Mouse (Mus musculus) spleen, embryonic (tissue): ENCODE data around the gene Alb.

Source experiments
- CTCF ChIA-PET: fragments of 350-600 bp; sonication (Branson Sonifier 250); formaldehyde crosslinking; loops from one replicate; lab custom pipeline; 2022; lab: Charles Lee

Alb gene

GRCm38 (mm10) chr5:90460619-90461018 lies at the start of gene Alb:
TSS of gene Alb (plus strand) at chr5:90460897.
- CTCF ChIA-PET = no interaction called here

- CTCF ChIA-PET = interaction anchor here (0.6 kb wide), 1 partner anchor 225 kb away, joined by 4 read pairs; no protein-coding TSS in a partner anchor
Measured at GRCm38 (mm10) chr5:90414142-90414924, 46.4 kb upstream of the Alb start.

- CTCF ChIA-PET = no interaction called here
Measured at GRCm38 (mm10) chr5:90414925-90415295, 45.8 kb upstream of the Alb start.

GRCm38 (mm10) chr5:90424625-90425024 lies 36.1 kb upstream of the Alb start:
- CTCF ChIA-PET = no interaction called here

- CTCF ChIA-PET = no interaction called here
Measured at GRCm38 (mm10) chr5:90425191-90425590, 35.5 kb upstream of the Alb start.

GRCm38 (mm10) chr5:90431053-90431452 lies 29.6 kb upstream of the Alb start:
- CTCF ChIA-PET = no interaction called here

- CTCF ChIA-PET = no interaction called here
Measured at GRCm38 (mm10) chr5:90439157-90439556, 21.5 kb upstream of the Alb start.

GRCm38 (mm10) chr5:90447577-90447976 lies 13.1 kb upstream of the Alb start:
- CTCF ChIA-PET = no interaction called here

GRCm38 (mm10) chr5:90449961-90450360 lies 10.7 kb upstream of the Alb start:
- CTCF ChIA-PET = no interaction called here

GRCm38 (mm10) chr5:90452711-90453110 lies 8.0 kb upstream of the Alb start:
- CTCF ChIA-PET = interaction anchor here (0.6 kb wide), 1 partner anchor 149 kb away, joined by 3 read pairs; no protein-coding TSS in a partner anchor

- CTCF ChIA-PET = no interaction called here
Measured at GRCm38 (mm10) chr5:90457241-90457640, 3.5 kb upstream of the Alb start.

GRCm38 (mm10) chr5:90458727-90459126 lies 2.0 kb upstream of the Alb start:
- CTCF ChIA-PET = no interaction called here

- CTCF ChIA-PET = interaction anchor here (0.7 kb wide), 1 partner anchor 218 kb away, joined by 5 read pairs; no protein-coding TSS in a partner anchor
Measured at GRCm38 (mm10) chr5:90466806-90467205, 6.1 kb downstream of the Alb start.

- CTCF ChIA-PET = interaction anchor here (0.7 kb wide), 1 partner anchor 217 kb away, joined by 5 read pairs; no protein-coding TSS in a partner anchor
Measured at GRCm38 (mm10) chr5:90467245-90467644, 6.5 kb downstream of the Alb start.

- CTCF ChIA-PET = no interaction called here
Measured at GRCm38 (mm10) chr5:90470836-90471235, 10.1 kb downstream of the Alb start.

GRCm38 (mm10) chr5:90473902-90474301 lies 13.2 kb downstream of the Alb start:
- CTCF ChIA-PET = no interaction called here

GRCm38 (mm10) chr5:90474369-90474768 lies 13.7 kb downstream of the Alb start:
- CTCF ChIA-PET = no interaction called here

GRCm38 (mm10) chr5:90476741-90477140 lies 16.0 kb downstream of the Alb start:
- CTCF ChIA-PET = interaction anchor here (0.7 kb wide), 1 partner anchor 322 kb away, joined by 4 read pairs; no protein-coding TSS in a partner anchor

GRCm38 (mm10) chr5:90477308-90478140 lies 16.8 kb downstream of the Alb start:
- CTCF ChIA-PET = no interaction called here

GRCm38 (mm10) chr5:90478886-90479285 lies 18.2 kb downstream of the Alb start:
- CTCF ChIA-PET = no interaction called here

GRCm38 (mm10) chr5:90485597-90485996 lies 24.9 kb downstream of the Alb start:
- CTCF ChIA-PET = no interaction called here

- CTCF ChIA-PET = no interaction called here
Measured at GRCm38 (mm10) chr5:90488323-90488722, 27.6 kb downstream of the Alb start.
